Mouse (Mus musculus) forebrain, embryonic 16.5 days (tissue): ENCODE data around the gene Macc1. TPM values are rescaled to one million over a fixed set of nuclear protein-coding genes. Genes with fewer than 3 reads are reported as not detected.
A peak's percentile ranks its signal among the peaks of the same experiment; 100 is the strongest.
"Not testable (repeated sequence)": the region's sequence is repeated elsewhere in the genome, so short reads cannot be mapped to it uniquely, and the experiment has no call there.

Experiments
- ATAC-seq: fragments of 200-750 bp; cut with Nextera tagmentation; 2 replicates; pipeline ENCODE4 v1.8.0; 2017; ENCODE audit warnings: mild to moderate bottlenecking, moderate library complexity
- H3K27ac ChIP-seq: fragments of 300-500 bp; sonication (generic); 2 replicates; pipeline ENCODE4 v1.5.1; 2014; ENCODE audit warnings: low read length, control low read depth
- H3K27me3 ChIP-seq: fragments of 300-500 bp; sonication (generic); replicated peaks from 2 replicates; pipeline ENCODE4 v1.6.1; 2014; ENCODE audit warnings: low read length; ENCODE audit not compliant: control insufficient read depth, insufficient read depth
- H3K36me3 ChIP-seq: fragments of 300-500 bp; sonication (generic); 2 replicates; pipeline ENCODE4 v1.6.1; 2014; ENCODE audit not compliant: control insufficient read depth, insufficient read depth
- H3K4me1 ChIP-seq: fragments of 300-500 bp; sonication (generic); replicated peaks from 2 replicates; pipeline ENCODE4 v1.6.1; 2014; ENCODE audit warnings: low read length; ENCODE audit not compliant: control insufficient read depth, insufficient read depth
- H3K4me2 ChIP-seq: fragments of 300-500 bp; sonication (generic); 2 replicates; pipeline ENCODE4 v1.6.1; 2014; ENCODE audit warnings: mild to moderate bottlenecking, low read length, control low read depth
- H3K4me3 ChIP-seq: fragments of 300-500 bp; sonication (generic); replicated peaks from 2 replicates; pipeline ENCODE4 v1.5.1; 2014; ENCODE audit warnings: mild to moderate bottlenecking, low read length, control low read depth
- H3K9ac ChIP-seq: fragments of 300-500 bp; sonication (generic); replicated peaks from 2 replicates; pipeline ENCODE4 v1.6.1; 2014; ENCODE audit warnings: low read depth, low read length, control low read depth
- H3K9me3 ChIP-seq: fragments of 300-500 bp; sonication (generic); 2 replicates; pipeline ENCODE4 v1.6.1; 2016; ENCODE audit warnings: low read length; ENCODE audit not compliant: control insufficient read depth
- WGBS: fragments of 180-500 bp; shearing (Covaris S2); extraction: QIAGEN DNeasy Blood & Tissue Kit; methylation state at CpG from one replicate; pipeline ENCODE4 v1.1.7; 2014; 5-methylcytosine and 5-hydroxymethylcytosine counted together
- polyA plus RNA-seq: library from polyadenylated mRNA; unstranded; fragments of >200 nt; fragmentation: Nextera tagmentation; extraction: Ambion mirVana; gene quantifications from 2 replicates; pipeline ENCODE4 v1.2.1, GENCODE M21; 2015

Macc1 gene
- polyA plus RNA-seq, 1 experiment from 2014 or later, result not detected

GRCm38 (mm10) chr12:119318799-119319198 is 4.7 kb downstream of the Macc1 start:
- no peaks in the 10 kb centered on the region for H3K27me3 ChIP-seq
- no peaks in the 10 kb centered on the region for H3K4me1 ChIP-seq
- H3K4me2 ChIP-seq, result no peak overlapping the region
- WGBS, result 91% methylated on average over 1 of the region's 1 CpGs
- H3K36me3 ChIP-seq, result no peaks in the 10 kb centered on the region
- H3K4me3 ChIP-seq, result no peak overlapping the region
- no peaks in the 10 kb centered on the region for H3K9me3 ChIP-seq
- no peak overlapping the region for H3K27ac ChIP-seq
- no peak for ATAC-seq
- no peak overlapping the region for H3K9ac ChIP-seq

GRCm38 (mm10) chr12:119325400-119325799 is 11.3 kb downstream of the Macc1 start:
- H3K4me1 ChIP-seq, result no peaks in the 10 kb centered on the region
- no peaks in the 10 kb centered on the region for H3K9me3 ChIP-seq
- no peak overlapping the region for H3K4me3 ChIP-seq
- ATAC-seq, result no peak
- no peak overlapping the region for H3K27ac ChIP-seq
- H3K9ac ChIP-seq, result no peak overlapping the region
- H3K36me3 ChIP-seq, result no peaks in the 10 kb centered on the region
- H3K27me3 ChIP-seq, result no peaks in the 10 kb centered on the region
- H3K4me2 ChIP-seq, result no peak overlapping the region

GRCm38 (mm10) chr12:119330644-119331043 is 16.6 kb downstream of the Macc1 start:
- Histone ChIP-seq H3K4me3 (no peak overlapping the region), H3K27me3 (no peaks in the 10 kb centered on the region), H3K36me3 (no peaks in the 10 kb centered on the region), H3K9me3 (no peaks in the 10 kb centered on the region), H3K4me1 (no peaks in the 10 kb centered on the region), H3K27ac (no peak overlapping the region), H3K4me2 (no peak overlapping the region), H3K9ac (no peak overlapping the region)
- WGBS, result 92% methylated on average over 4 of the region's 4 CpGs
- ATAC-seq, result no peak

- Histone ChIP-seq H3K9me3 (no peaks in the 10 kb centered on the region), H3K27ac (no peak overlapping the region), H3K27me3 (no peaks in the 10 kb centered on the region), H3K4me1 (no peaks in the 10 kb centered on the region), H3K36me3 (no peaks in the 10 kb centered on the region), H3K4me2 (no peak overlapping the region), H3K9ac (no peak overlapping the region), H3K4me3 (no peak overlapping the region)
- ATAC-seq, result no peak
Observed at GRCm38 (mm10) chr12:119333376-119333775, 19.3 kb downstream of the Macc1 start.

GRCm38 (mm10) chr12:119352579-119352978 is 38.5 kb downstream of the Macc1 start:
- not testable (repeated sequence) for H3K4me2 ChIP-seq, ATAC-seq

GRCm38 (mm10) chr12:119357418-119358241 is 43.6 kb downstream of the Macc1 start:
- peak; percentile 89 for ATAC-seq
- H3K4me3 ChIP-seq, result no peak overlapping the region
- no peaks in the 10 kb centered on the region for H3K9me3 ChIP-seq
- H3K4me2 ChIP-seq, result no peak overlapping the region
- H3K4me1 ChIP-seq, result peaks cover 3% of the 10 kb centered on the region; the same call in 1 of the 2 replicates
- H3K27me3 ChIP-seq, result no peaks in the 10 kb centered on the region
- no peak overlapping the region for H3K9ac ChIP-seq
- 28% methylated on average over 7 of the region's 7 CpGs for WGBS
- no peak overlapping the region for H3K27ac ChIP-seq
- H3K36me3 ChIP-seq, result no peaks in the 10 kb centered on the region

More at GRCm38 (mm10) chr12:119352579-119352978, 38.5 kb downstream of the Macc1 start:
- H3K27me3 ChIP-seq, H3K4me1 ChIP-seq, H3K36me3 ChIP-seq, H3K27ac ChIP-seq, H3K4me3 ChIP-seq, H3K9ac ChIP-seq, H3K9me3 ChIP-seq: not testable (repeated sequence)
- WGBS, result 45% methylated on average over 16 of the region's 16 CpGs

- no peak overlapping the region for H3K4me3 ChIP-seq
- peaks cover 3% of the 10 kb centered on the region; the same call in 1 of the 2 replicates for H3K4me1 ChIP-seq
- no peak overlapping the region for H3K9ac ChIP-seq
- 7% methylated on average over 1 of the region's 1 CpGs for WGBS
- no peak overlapping the region for H3K4me2 ChIP-seq
- H3K27me3 ChIP-seq, result no peaks in the 10 kb centered on the region
- no peaks in the 10 kb centered on the region for H3K36me3 ChIP-seq
- no peaks in the 10 kb centered on the region for H3K9me3 ChIP-seq
- ATAC-seq, result no peak
- H3K27ac ChIP-seq, result no peak overlapping the region
Observed at GRCm38 (mm10) chr12:119358242-119358515, 44.1 kb downstream of the Macc1 start.

GRCm38 (mm10) chr12:119365041-119365440 is 51.0 kb downstream of the Macc1 start:
- no peak overlapping the region for H3K4me2 ChIP-seq
- H3K27ac ChIP-seq, result no peak overlapping the region
- ATAC-seq, result no peak
- H3K9ac ChIP-seq, result no peak overlapping the region
- H3K9me3 ChIP-seq, result no peaks in the 10 kb centered on the region
- no peaks in the 10 kb centered on the region for H3K27me3 ChIP-seq
- H3K4me1 ChIP-seq, result no peaks in the 10 kb centered on the region
- H3K36me3 ChIP-seq, result no peaks in the 10 kb centered on the region
- 35% methylated on average over 1 of the region's 1 CpGs for WGBS
- no peak overlapping the region for H3K4me3 ChIP-seq

- no peaks in the 10 kb centered on the region for H3K27me3 ChIP-seq
- WGBS, result 86% methylated on average over 4 of the region's 4 CpGs
- no peak overlapping the region for H3K9ac ChIP-seq
- ATAC-seq, result no peak
- no peak overlapping the region for H3K27ac ChIP-seq
- H3K4me2 ChIP-seq, result no peak overlapping the region
- H3K4me1 ChIP-seq, result no peaks in the 10 kb centered on the region
- H3K4me3 ChIP-seq, result no peak overlapping the region
- H3K9me3 ChIP-seq, result no peaks in the 10 kb centered on the region
- no peaks in the 10 kb centered on the region for H3K36me3 ChIP-seq
Observed at GRCm38 (mm10) chr12:119369832-119370231, 55.8 kb downstream of the Macc1 start.

- Histone ChIP-seq H3K4me2 (no peak overlapping the region), H3K9ac (no peak overlapping the region), H3K4me3 (no peak overlapping the region), H3K9me3 (no peaks in the 10 kb centered on the region), H3K27ac (no peak overlapping the region), H3K36me3 (no peaks in the 10 kb centered on the region), H3K4me1 (no peaks in the 10 kb centered on the region), H3K27me3 (no peaks in the 10 kb centered on the region)
- 88% methylated on average over 4 of the region's 4 CpGs for WGBS
- ATAC-seq, result no peak
Observed at GRCm38 (mm10) chr12:119372359-119372758, 58.3 kb downstream of the Macc1 start.
